Mouse (Mus musculus) intestine, postnatal 0 days (tissue): Measurements from ENCODE around the gene Cela1. TPM values are rescaled to one million over a fixed set of nuclear protein-coding genes. Genes with fewer than 3 reads are reported as not detected.

ENCODE experiments used
- ATAC-seq: fragments of 200-750 bp; cut with Nextera tagmentation; 2 replicates; pipeline ENCODE4 v1.8.0; 2017; ENCODE audit warnings: mild to moderate bottlenecking, moderate TSS enrichment, moderate library complexity
- H3K27ac ChIP-seq: fragments of 300-500 bp; sonication (generic); 2 replicates; pipeline ENCODE4 v1.5.1; 2014; ENCODE audit warnings: mild to moderate bottlenecking, low read depth, low read length, moderate library complexity
- H3K27me3 ChIP-seq: fragments of 300-500 bp; sonication (generic); replicated peaks from 2 replicates; pipeline ENCODE4 v1.6.1; 2014; ENCODE audit warnings: low read length, mixed read lengths; ENCODE audit not compliant: control insufficient read depth, insufficient read depth
- H3K36me3 ChIP-seq: fragments of 300-500 bp; sonication (generic); 2 replicates; pipeline ENCODE4 v1.6.1; 2014; ENCODE audit warnings: mild to moderate bottlenecking, moderate library complexity; ENCODE audit not compliant: control insufficient read depth, insufficient read depth
- H3K4me1 ChIP-seq: fragments of 300-500 bp; sonication (generic); replicated peaks from 2 replicates; pipeline ENCODE4 v1.6.1; 2014; ENCODE audit warnings: antibody characterized with exemption, low read length, mixed read lengths; ENCODE audit not compliant: control insufficient read depth, insufficient read depth
- H3K4me2 ChIP-seq: fragments of 300-500 bp; sonication (generic); replicated peaks from 2 replicates; pipeline ENCODE4 v1.6.1; 2014; ENCODE audit warnings: low read depth, mild to moderate bottlenecking, moderate library complexity
- H3K4me3 ChIP-seq: fragments of 300-500 bp; sonication (generic); 2 replicates; pipeline ENCODE4 v1.5.1; 2014; ENCODE audit warnings: low read depth, low read length
- H3K9ac ChIP-seq: fragments of 300-500 bp; sonication (generic); 2 replicates; pipeline ENCODE4 v1.6.1; 2014; ENCODE audit warnings: mild to moderate bottlenecking, low read depth, low read length
- H3K9me3 ChIP-seq: fragments of 300-500 bp; sonication (generic); 2 replicates; pipeline ENCODE4 v1.6.1; 2016; ENCODE audit warnings: mixed run types; ENCODE audit not compliant: control insufficient read depth
- CTCF ChIP-seq: sonication (generic); IDR thresholded peaks from 2 replicates; pipeline ENCODE4 v1.5.1; 2016; ENCODE audit warnings: low read depth, mild to moderate bottlenecking, control low read depth, antibody characterized with exemption, moderate library complexity
- WGBS: fragments of 180-500 bp; shearing (Covaris S2); extraction: QIAGEN DNeasy Blood & Tissue Kit; methylation state at CpG from one replicate; pipeline ENCODE4 v1.1.7; 2014; 5-methylcytosine and 5-hydroxymethylcytosine counted together
- polyA plus RNA-seq: library from polyadenylated mRNA; unstranded; fragments of >200 nt; fragmentation: Nextera tagmentation; extraction: Ambion mirVana; gene quantifications from 2 replicates; pipeline ENCODE4 v1.2.1, GENCODE M21; 2015

Gene Cela1
- polyA plus RNA-seq, 1 experiment from 2014 or later, result 37.2 TPM

DNA sequence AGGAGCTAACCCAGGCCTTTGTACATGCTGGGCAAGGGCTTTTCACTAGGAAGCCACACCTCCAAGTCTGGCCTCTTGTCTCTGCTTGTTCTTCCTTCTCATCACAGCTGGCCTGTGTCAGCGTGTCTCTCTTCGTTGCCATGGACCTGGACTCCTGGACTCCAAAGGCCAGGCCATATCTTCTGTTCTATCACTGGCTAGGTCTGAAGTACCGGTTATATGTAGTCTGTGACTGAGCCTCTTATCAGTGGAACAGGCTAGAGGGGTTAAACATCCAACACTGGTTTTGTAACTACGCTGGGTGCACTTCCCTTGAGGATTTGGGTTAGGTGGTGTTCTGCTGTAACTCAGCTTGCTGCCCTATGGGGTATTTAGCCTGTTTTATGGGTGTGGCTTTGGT lies 34.3 kb upstream of the Cela1 start:
- ATAC-seq, result peak; percentile 97
- H3K27ac ChIP-seq, result peak overlapping the region; percentile 90
- no peak overlapping the region for H3K4me3 ChIP-seq
- peaks cover 24% of the 10 kb centered on the region; the same call in 1 of the 2 replicates for H3K36me3 ChIP-seq
- peak overlapping the region; percentile 37 for H3K4me2 ChIP-seq
- no peak for TF ChIP-seq CTCF
- 31% methylated on average over 4 of the region's 4 CpGs for WGBS
- no peak overlapping the region for H3K9ac ChIP-seq
- peaks cover 3% of the 10 kb centered on the region; the same call in 1 of the 2 replicates for H3K4me1 ChIP-seq
- no peaks in the 10 kb centered on the region for H3K27me3 ChIP-seq
- H3K9me3 ChIP-seq, result no peaks in the 10 kb centered on the region

DNA sequence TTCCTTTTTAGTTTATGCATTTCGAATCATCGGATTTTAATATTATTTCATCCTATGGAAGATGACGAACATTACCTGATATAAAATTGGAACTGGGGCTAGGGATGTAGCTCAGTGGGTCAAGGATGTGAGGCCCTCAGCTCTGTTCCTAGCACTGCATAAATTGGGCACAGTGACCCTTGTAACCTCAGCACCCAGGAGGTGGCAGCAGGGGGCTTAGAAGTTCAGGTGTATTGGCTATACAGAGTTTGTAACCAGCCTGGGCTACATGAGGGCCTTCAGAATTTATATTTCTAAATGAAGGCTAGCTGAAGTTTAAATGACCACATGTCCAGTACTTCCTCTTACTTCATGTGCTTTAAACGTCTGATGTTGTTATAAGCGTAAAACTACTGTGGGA lies 33.7 kb upstream of the Cela1 start:
- H3K4me1 ChIP-seq, result peaks cover 3% of the 10 kb centered on the region; the same call in 1 of the 2 replicates
- H3K9ac ChIP-seq, result no peak overlapping the region
- no peaks in the 10 kb centered on the region for H3K9me3 ChIP-seq
- 81% methylated on average over 5 of the region's 5 CpGs for WGBS
- H3K4me3 ChIP-seq, result no peak overlapping the region
- peak overlapping the region; percentile 90; the same call in 1 of the 2 replicates for H3K27ac ChIP-seq
- no peak for ATAC-seq
- TF ChIP-seq CTCF, result no peak
- H3K36me3 ChIP-seq, result peaks cover 27% of the 10 kb centered on the region; the same call in 1 of the 2 replicates
- H3K4me2 ChIP-seq, result no peak overlapping the region
- H3K27me3 ChIP-seq, result no peaks in the 10 kb centered on the region

DNA sequence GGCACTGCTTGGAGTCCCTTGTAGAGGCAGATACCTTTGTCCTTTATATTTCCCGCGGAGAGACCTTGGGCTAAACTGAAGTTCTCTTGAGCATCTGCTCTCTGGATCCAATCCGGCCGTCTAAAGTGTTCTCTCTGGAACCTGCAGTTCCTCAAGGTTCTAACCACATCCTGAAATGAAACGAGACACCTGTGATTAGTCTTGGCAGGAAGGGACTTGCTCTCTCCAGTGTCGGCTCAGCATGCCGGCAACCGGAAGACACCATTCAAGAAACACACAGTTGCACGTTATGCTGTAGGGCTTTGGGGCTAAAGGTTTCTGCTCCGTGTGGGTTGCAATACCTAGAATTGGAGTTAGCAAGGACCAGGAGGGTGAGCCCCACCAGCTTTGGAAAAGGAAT lies 32.3 kb upstream of the Cela1 start:
- Histone ChIP-seq H3K27ac (no peak overlapping the region), H3K9me3 (no peaks in the 10 kb centered on the region), H3K9ac (no peak overlapping the region), H3K27me3 (no peaks in the 10 kb centered on the region), H3K4me3 (no peak overlapping the region), H3K4me2 (no peak overlapping the region), H3K4me1 (peaks cover 3% of the 10 kb centered on the region; the same call in 1 of the 2 replicates), H3K36me3 (peaks cover 30% of the 10 kb centered on the region; the same call in 1 of the 2 replicates)
- TF ChIP-seq CTCF, result no peak
- 83% methylated on average over 10 of the region's 10 CpGs for WGBS
- no peak for ATAC-seq

DNA sequence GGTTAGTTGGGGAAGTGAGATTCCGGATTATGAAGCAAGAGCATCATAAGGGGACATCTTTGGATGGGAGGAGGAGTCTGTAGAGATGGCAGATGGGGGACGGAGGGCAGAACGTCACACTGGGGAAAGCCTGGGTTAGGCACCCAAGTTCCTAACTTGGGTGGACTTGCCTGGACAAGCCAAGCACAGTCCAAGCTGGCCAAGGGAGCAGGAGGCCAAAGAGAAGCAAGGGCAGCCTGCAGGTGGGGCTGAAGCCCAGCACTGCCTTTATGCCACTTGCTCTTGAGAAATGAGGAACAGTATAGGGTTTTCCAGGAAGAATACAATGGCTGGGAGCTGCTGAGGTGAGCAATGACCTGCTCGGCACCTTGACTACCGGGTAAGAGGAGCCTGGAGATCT lies 31.5 kb upstream of the Cela1 start:
- Histone ChIP-seq H3K9me3 (no peaks in the 10 kb centered on the region), H3K27ac (no peak overlapping the region), H3K4me2 (no peak overlapping the region), H3K36me3 (peaks cover 35% of the 10 kb centered on the region; the same call in 1 of the 2 replicates), H3K4me3 (no peak overlapping the region), H3K9ac (no peak overlapping the region), H3K27me3 (no peaks in the 10 kb centered on the region), H3K4me1 (peaks cover 3% of the 10 kb centered on the region; the same call in 1 of the 2 replicates)
- TF ChIP-seq CTCF, result peak; percentile 23; the same call in 1 of the 2 replicates
- ATAC-seq, result no peak
- WGBS, result 93% methylated on average over 5 of the region's 5 CpGs

DNA sequence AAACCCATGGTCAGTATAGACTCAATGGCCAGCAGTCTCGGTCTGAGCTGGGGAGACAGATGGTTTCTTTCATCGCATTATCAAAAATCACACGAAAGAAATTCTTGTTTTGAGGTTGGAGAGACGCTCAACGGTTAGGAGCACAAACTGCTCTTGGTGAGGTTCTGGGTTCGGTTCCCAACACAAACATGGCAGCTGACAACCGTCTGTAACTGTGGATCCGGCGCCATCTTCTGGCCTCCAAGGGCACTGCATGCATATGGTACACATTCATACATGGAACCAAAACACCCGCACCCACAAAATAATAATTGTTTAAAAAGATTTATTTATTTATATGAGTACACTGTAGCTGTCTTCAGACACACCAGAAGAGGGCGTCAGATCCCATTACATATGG lies 30.9 kb upstream of the Cela1 start:
- Histone ChIP-seq H3K4me1 (peaks cover 3% of the 10 kb centered on the region; the same call in 1 of the 2 replicates), H3K9me3 (no peaks in the 10 kb centered on the region), H3K27me3 (no peaks in the 10 kb centered on the region), H3K36me3 (peaks cover 41% of the 10 kb centered on the region; the same call in 1 of the 2 replicates), H3K4me2 (no peak overlapping the region), H3K9ac (no peak overlapping the region), H3K4me3 (no peak overlapping the region), H3K27ac (no peak overlapping the region)
- TF ChIP-seq CTCF, result peak; percentile 57
- ATAC-seq, result no peak
- WGBS, result 82% methylated on average over 11 of the region's 11 CpGs

DNA sequence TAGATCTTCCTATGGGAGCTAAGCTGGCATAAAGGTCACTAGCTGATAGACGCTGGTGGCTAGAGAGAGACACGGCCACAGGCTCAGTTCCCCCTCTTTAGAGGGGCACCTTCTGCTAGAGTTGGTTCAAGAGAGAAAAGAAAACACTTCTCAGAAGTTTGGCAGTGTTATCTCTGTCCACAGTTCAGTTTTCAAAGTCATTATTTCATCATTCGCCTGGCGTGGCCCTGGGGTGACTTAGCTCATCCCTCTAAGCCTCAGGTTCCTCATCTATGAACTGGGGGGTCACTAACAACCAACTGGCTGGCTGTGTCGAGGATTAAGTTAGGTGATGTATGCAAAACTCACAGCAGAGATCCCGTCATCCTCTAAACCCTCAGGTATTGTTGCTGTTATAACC lies 30.2 kb upstream of the Cela1 start:
- no peak overlapping the region for H3K27ac ChIP-seq
- peaks cover 48% of the 10 kb centered on the region; the same call in 1 of the 2 replicates for H3K36me3 ChIP-seq
- no peak overlapping the region for H3K4me2 ChIP-seq
- no peak for TF ChIP-seq CTCF
- no peak overlapping the region for H3K9ac ChIP-seq
- WGBS, result 83% methylated on average over 6 of the region's 6 CpGs
- H3K4me1 ChIP-seq, result 0 out of 2 replicates have a peak, but pooled peaks cover 3% of the 10 kb centered on the region
- no peak overlapping the region for H3K4me3 ChIP-seq
- no peaks in the 10 kb centered on the region for H3K9me3 ChIP-seq
- ATAC-seq, result no peak
- H3K27me3 ChIP-seq, result no peaks in the 10 kb centered on the region
